Mouse (Mus musculus) layer of hippocampus, adult 8-10 months (tissue): ENCODE measurements around the gene 1110059E24Rik. TPM values are rescaled to one million over a fixed set of nuclear protein-coding genes. Genes with fewer than 3 reads are reported as not detected.
A peak's percentile ranks its signal among the peaks of the same experiment; 100 is the strongest.

ENCODE experiments used
- DNase-seq, 2 experiments: peaks; one replicate each; pipeline ENCODE4 v3.0.0; 2022; ENCODE audit warnings: low spot score in 2 of 2
- total RNA-seq, 4 experiments: library from RNA; stranded (reverse); gene quantifications; 2 replicates each; pipeline ENCODE4 v1.2.4; 2022

1110059E24Rik gene
- total RNA-seq, 4 experiments from 2014 or later, result 25.4 to 35.3 (median 27.7) TPM

DNA sequence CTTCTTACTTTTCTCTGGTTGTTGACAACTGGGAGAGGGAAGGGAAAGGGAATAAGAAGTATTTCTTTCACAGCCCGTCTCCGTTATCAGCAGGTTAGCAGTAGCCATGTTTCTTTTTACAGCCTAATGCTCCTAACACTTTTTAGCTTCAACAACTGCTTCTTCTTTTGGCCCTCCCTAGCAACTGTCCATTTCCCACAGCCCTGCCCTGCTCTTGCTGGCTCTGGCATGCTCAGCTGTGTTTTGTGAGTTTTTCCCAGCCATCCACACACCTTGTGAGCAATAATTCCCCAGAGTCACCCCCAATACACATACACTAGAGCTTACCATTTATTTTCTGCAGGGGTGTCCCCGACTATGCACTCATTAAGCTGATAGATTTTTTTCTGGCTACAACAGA, 75.3 kb downstream of the 1110059E24Rik start:
- DNase-seq, result no peak

DNA sequence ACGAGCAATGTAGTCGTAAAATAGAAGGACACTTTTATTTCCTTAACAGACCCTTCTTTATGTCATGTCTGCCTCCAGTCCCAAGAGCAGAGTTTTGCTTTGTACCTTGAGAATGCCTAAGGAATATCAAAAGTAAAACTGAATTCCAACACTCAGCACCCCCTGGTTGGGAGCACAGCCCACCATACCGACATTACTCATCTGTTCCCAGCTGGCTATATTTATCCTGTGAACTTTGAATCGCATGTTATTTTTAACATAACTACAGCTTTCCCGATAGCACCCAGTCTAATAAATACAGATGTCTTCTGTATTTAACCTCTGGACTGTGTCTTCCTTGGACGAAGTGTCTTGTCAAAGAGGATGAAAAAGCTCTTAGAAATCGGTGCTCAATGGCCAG, 80.8 kb downstream of the 1110059E24Rik start:
- no peak for DNase-seq

DNA sequence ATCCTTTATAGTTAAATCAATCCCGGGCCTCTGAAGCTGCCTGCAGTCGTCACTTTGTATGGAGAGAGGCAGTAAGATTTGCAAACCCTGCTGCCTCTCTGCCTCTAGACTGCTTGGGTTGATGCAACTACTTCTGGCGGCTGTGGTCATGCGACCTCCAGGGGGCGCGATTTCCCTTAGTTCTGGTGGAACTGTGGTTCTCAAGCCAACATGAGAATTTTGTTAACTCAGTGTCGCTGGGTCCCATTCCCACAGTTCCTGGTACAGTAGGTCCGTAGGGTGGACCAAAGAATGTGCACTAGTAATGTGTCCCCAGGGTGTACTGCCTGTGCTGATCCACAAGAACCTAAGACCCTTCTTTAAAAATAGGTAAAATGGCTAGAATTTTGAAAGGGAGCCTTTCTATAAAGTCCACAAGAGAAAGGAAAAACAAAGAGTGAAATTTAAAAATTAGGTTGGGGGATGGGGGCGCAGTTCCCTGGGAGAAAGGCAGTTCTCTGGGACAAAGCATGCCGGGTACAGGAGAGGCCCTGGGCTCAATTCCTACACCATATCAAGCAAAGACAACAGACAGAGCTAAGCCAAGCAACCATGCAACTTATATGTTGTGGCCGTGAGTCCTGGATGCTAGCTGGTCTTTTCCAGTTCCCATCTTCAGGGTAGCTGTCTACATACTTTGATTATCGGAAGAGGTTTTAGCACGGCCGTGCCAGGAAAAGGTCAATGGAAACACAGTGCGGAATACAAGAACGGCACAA, 81.4 kb downstream of the 1110059E24Rik start:
- peak; percentile 72 to 89 for DNase-seq

DNA sequence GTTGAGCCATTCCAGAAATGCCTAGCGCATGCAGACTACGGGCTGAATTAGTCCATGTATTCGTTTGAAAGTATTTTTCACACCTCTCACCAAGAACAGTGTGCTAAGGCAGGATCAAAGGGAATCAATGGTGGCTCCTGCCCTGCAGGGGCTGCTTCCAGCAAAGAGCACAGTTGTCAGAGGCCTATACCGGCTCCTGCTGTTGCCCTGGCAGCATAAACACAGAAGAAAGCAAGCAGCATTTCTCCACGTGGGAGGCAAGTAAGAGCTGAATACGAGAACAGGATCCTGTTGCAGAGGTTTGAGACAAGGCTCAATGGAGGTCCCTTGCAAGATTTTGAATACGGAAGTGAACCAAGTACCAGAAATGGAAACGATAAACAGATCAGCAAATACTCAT, 82.0 kb downstream of the 1110059E24Rik start:
- no peak for DNase-seq

DNA sequence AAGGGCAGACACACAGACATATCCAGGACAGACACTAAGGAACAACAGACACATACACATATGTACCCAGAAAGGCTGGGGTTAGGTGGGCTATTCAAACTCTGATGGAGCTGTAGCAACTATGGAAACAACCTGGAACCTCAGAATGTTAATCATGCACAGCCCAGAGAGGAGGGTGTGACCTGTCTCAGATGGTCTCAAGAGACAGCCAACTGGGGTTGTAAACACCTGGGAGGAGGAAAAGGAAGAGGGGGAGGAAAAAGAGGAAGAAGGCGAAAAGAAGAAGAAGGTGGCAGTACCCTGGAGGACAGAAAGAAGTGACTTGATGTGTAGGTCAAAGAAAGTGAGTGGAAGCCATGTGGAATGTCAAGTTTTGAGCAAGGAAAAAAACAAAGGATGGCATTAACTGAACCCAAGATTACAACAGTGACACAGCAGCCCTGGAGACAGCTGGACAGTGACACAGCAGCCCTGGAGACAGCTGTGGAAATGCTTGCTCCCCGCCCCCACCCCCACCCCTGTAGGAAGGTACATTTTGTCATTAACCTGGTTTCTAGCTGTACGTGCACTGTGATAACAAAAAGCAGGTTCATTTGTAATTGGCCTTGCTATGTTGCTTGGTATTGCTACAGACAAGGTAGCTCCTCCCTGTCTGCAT, 84.1 kb downstream of the 1110059E24Rik start:
- no peak for DNase-seq

DNA sequence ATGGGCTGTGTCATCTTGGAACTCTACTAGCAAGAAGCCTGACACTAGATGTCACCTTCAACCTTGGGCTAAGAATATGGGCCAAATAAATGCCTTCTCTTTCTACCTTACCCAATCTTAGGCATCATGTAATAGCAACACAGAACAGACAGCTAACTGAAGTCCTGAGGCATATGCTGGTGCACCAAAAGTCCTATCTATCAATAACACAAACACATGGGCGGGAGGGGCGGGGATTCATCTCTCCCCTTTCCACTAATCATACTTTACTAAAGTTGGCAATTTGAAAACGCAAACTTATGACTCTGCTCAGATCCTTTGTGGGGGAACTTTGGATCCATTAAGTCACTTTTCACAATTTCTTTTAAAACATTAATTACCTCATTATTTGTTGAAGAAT, 84.8 kb downstream of the 1110059E24Rik start:
- no peak for DNase-seq

DNA sequence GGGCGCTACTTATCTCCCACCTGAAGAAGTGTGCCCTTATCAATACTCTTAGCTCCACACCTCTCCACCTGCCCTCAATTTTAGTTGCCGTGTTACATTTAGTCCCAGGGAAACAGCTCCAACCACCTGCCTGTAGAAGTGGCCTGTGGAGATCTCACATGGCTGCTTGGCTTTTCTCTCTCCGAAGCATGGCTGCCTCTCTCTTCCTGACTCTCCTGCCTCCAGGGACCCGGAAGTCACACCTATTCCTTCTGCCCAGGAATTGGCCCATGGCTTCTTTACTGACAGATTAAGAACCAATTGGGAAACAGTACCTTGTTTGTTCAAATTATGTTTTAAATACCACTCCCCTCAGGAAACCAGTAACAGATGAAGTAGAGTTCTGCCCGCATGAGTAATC, 86.3 kb downstream of the 1110059E24Rik start:
- DNase-seq, result no peak

DNA sequence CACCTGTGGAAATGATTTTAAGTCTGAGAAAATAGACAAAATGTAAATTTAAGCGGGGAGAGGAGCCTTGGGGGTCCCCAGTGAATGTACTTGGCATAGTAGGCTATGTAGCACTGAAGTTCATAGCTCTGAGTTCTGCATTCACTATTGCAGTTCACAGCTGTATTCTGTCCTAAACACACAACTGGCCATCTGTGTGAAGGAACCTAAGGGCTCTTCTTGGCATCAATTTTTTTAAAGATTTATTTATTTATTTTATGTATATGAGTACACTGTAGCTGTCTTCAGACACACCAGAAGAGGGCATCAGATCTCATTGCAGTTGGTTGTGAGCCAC, 88.3 kb downstream of the 1110059E24Rik start:
- DNase-seq, result no peak

DNA sequence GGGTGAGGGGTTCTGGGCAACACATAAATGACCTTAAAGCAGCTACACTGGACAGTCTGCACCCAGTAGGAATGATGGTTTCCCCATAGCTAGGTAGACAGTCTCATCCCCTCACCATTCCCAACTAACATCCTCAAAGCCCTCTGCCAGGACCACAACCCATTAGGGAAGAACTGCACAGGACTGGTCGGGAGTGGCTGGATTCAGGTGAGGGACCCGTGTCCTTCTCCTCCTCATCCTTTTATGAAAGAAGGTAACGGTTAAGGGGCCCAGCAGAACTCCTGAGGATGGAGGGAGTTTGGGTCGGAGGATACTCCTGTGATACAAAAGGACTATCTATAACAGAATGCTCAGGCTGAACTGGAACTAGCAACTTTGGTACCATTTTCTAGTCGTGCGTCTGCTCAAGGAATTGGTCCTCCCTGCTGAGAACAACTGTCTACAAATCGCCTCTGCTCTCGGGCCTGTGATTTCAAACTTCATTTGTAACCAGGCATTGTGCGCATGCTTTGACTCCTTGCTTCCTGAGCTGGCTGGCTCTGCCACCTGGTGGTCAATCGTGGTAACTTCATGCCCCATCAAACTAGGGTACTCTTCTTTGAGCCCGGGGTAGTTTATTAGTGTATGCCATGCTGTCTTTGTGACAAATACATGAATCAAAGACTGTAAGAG, 88.9 kb downstream of the 1110059E24Rik start:
- DNase-seq, result peak; percentile 71 to 89

DNA sequence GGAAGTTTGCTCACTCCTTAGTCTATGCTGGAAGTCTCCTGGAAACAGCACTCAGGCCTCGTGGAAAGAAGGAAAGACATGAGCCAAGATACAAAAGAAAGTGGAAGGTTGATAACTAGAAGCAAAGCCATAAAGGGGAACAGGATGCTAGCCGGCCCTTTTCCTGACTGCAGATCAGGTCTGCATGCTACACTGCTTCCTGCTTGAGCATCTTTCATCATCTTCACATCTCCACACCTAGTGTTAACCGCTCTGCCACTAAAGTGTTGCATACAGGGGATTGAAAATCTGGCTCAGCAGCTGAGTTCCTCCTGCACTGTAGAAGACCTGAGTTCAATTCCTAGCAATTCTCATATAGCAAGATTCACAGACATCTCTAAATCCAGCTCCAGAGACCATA, 89.8 kb downstream of the 1110059E24Rik start:
- no peak for DNase-seq

DNA sequence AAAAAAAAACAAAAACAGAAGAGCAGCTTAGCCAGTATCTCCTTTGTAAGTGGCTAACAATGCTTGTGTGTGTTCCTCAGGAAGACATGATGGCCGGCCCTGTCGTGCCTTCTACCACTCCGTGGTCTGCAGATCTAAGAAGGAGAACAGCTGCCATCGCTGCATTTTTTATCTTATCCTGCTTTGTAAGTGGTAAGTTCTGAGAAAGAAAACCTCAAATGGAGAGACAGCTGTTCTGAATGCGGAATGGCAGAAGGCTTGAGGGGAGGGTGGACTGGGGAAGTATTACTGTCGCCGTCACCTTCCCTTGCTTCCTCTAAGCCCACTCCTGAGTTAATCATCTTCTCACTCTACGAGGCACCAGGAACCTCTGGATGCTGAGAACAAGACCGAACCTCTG, 100.0 kb downstream of the 1110059E24Rik start:
- no peak for DNase-seq

DNA sequence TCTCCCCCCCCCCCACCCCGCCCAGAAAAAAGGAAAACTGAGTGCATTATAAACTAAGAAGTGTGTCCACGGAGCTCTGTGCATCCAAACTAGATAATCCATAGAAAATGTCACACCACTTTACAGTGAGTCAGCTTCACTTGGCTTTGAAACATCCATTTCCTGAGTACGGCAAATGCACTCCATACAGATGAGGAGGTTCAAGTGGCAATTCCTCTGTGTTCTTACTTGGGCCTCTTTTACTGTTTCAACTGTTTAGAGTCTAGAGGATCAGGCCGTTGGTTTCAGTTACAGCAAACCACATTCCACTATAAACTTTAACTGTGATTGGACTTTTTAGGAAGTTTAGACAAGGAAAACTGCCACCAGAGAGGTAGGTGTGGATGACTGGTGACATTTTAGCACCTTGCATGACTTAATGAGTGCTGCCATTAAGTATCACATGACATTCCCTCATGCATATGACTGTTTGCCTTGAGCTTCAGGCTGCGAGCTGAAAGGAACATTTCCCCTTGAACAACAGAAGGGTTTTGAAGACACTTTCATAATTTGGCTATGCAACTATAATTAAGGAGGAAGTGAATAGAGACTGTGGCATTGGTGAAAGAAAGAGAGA, 100.7 kb downstream of the 1110059E24Rik start:
- DNase-seq, result no peak

DNA sequence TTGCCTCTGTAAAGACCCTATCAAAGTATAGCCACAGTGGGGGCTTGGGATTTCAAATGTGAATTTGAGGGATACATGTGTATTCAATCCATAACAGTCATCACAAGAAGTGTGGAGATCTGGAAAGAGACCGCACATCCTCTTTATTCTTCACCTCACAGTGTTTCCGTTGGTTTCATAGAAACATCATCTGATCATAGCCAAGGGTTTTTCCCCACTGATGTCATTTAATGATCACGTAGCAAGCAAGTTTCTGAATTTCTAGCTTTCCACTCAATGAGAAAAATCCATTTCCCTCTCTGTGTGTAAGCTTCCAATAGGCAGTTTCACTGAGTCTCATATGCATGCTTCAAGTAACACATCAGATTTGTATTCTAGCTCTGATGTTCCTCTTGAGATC, 103.1 kb downstream of the 1110059E24Rik start:
- no peak for DNase-seq

DNA sequence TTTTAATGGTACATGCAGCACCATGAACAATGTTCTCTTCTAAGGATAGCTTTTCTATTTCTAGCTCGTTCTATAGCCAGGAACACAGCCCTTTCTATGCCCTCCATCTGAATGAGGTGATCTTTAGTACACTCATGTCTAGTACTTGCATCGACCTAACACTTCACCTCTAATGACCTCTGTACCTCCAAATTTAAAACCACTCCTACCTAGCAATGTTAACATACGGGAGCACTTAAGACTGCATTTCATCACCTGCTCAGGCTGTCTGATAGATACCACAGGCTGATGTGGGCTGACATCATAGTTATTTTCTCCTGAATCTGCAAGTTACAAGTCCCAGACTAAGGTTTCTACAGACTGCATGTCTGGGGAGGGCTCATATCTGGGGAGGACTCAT, 103.8 kb downstream of the 1110059E24Rik start:
- no peak for DNase-seq

DNA sequence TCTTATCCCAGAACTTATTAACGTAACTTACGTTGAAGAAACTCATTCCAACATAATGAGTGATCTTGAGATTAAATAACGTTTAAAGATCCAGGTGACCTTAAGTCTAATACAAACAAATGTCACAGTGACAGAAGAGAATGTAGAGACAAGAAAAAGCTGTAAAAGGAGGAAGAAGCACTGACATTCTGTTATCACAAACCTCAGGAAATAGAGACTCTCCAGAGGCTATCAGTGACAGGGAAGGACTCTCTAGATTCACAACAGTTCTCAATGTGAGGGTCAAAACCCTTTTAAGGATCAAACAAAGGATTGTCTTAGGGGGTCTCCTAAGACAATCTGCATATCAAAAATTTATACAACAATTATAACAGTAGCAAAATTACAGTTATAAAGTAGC, 115.7 kb downstream of the 1110059E24Rik start:
- DNase-seq, result no peak

Other genes starting within 250 kb of the 1110059E24Rik start
- gene Gda, start 179.5 kb downstream of the 1110059E24Rik start, total RNA-seq, result 100 to 1,000 TPM; 111 to 134 (median 124) TPM
- gene Abhd17b, start 209 bp upstream of the 1110059E24Rik start, total RNA-seq, result 10 to 100 TPM; 37.0 to 40.7 (median 37.7) TPM
- gene Cemip2, start 125.4 kb upstream of the 1110059E24Rik start, total RNA-seq, result 10 to 100 TPM; 11.7 to 12.3 (median 12.0) TPM